Mouse (Mus musculus): Measurements from ENCODE around the gene Psmb5. TPM values are rescaled to one million over a fixed set of nuclear protein-coding genes. Genes with fewer than 3 reads are reported as not detected.

The Psmb5 gene
- polyA plus RNA-seq, 1 experiment: 147 TPM

GRCm38 (mm10) chr14:54594631-54595414 lies 23.0 kb downstream of the Psmb5 start:
- Histone ChIP-seq H3K4me3 (ENCODE audit: insufficient read depth, low read length) (no peak overlapping the region), H3K27ac (ENCODE audit: insufficient read depth, low read length) (no peak overlapping the region), H3K4me1 (ENCODE audit: control insufficient read depth, insufficient read depth, low read length) (no peaks in the 10 kb centered on the region)
- no peak for TF ChIP-seq POLR2A (IDR thresholded peaks at IDR 0.05; ENCODE audit: low read depth, low read length)
- TF ChIP-seq CTCF (IDR thresholded peaks at IDR 0.05; ENCODE audit: borderline replicate concordance, insufficient read depth, low read length): no peak

GRCm38 (mm10) chr14:54594055-54594454 lies 23.8 kb downstream of the Psmb5 start:
- Histone ChIP-seq H3K4me3 (ENCODE audit: insufficient read depth, low read length) (no peak overlapping the region), H3K27ac (ENCODE audit: insufficient read depth, low read length) (no peak overlapping the region), H3K4me1 (ENCODE audit: control insufficient read depth, insufficient read depth, low read length) (peaks cover under 1% of the 10 kb centered on the region; the same call in 1 of the 2 replicates)
- TF ChIP-seq CTCF (IDR thresholded peaks at IDR 0.05; ENCODE audit: borderline replicate concordance, insufficient read depth, low read length) (no peak), POLR2A (IDR thresholded peaks at IDR 0.05; ENCODE audit: low read depth, low read length) (no peak)

GRCm38 (mm10) chr14:54592319-54592934 lies 25.4 kb downstream of the Psmb5 start:
- TF ChIP-seq POLR2A (IDR thresholded peaks at IDR 0.05; ENCODE audit: low read depth, low read length) (no peak), CTCF (IDR thresholded peaks at IDR 0.05; ENCODE audit: borderline replicate concordance, insufficient read depth, low read length) (no peak)
- H3K4me3 ChIP-seq (ENCODE audit: insufficient read depth, low read length): no peak overlapping the region
- H3K27ac ChIP-seq (ENCODE audit: insufficient read depth, low read length): no peak overlapping the region
- H3K4me1 ChIP-seq (ENCODE audit: control insufficient read depth, insufficient read depth, low read length): peaks cover 2% of the 10 kb centered on the region; the same call in 1 of the 2 replicates

GRCm38 (mm10) chr14:54591056-54591455 lies 26.8 kb downstream of the Psmb5 start:
- no peak for TF ChIP-seq CTCF (IDR thresholded peaks at IDR 0.05; ENCODE audit: borderline replicate concordance, insufficient read depth, low read length)
- no peak for TF ChIP-seq POLR2A (IDR thresholded peaks at IDR 0.05; ENCODE audit: low read depth, low read length)
- Histone ChIP-seq H3K27ac (ENCODE audit: insufficient read depth, low read length) (no peak overlapping the region), H3K4me1 (ENCODE audit: control insufficient read depth, insufficient read depth, low read length) (peaks cover 2% of the 10 kb centered on the region; the same call in 1 of the 2 replicates), H3K4me3 (ENCODE audit: insufficient read depth, low read length) (no peak overlapping the region)

GRCm38 (mm10) chr14:54583681-54584338 lies 34.0 kb downstream of the Psmb5 start:
- H3K27ac ChIP-seq (ENCODE audit: insufficient read depth, low read length): no peak overlapping the region
- peak; percentile 47; the same call in 1 of the 2 replicates for TF ChIP-seq CTCF (IDR thresholded peaks at IDR 0.05; ENCODE audit: borderline replicate concordance, insufficient read depth, low read length)
- TF ChIP-seq POLR2A (IDR thresholded peaks at IDR 0.05; ENCODE audit: low read depth, low read length): no peak
- H3K4me3 ChIP-seq (ENCODE audit: insufficient read depth, low read length): no peak overlapping the region
- no peaks in the 10 kb centered on the region for H3K4me1 ChIP-seq (ENCODE audit: control insufficient read depth, insufficient read depth, low read length)

- no peak overlapping the region for H3K4me3 ChIP-seq (ENCODE audit: insufficient read depth, low read length)
- TF ChIP-seq CTCF (IDR thresholded peaks at IDR 0.05; ENCODE audit: borderline replicate concordance, insufficient read depth, low read length) (no peak), POLR2A (IDR thresholded peaks at IDR 0.05; ENCODE audit: low read depth, low read length) (no peak)
- H3K4me1 ChIP-seq (ENCODE audit: control insufficient read depth, insufficient read depth, low read length): no peaks in the 10 kb centered on the region
- no peak overlapping the region for H3K27ac ChIP-seq (ENCODE audit: insufficient read depth, low read length)
These were observed 35.3 kb downstream of the Psmb5 start for GRCm38 (mm10) chr14:54582536-54582935.

GRCm38 (mm10) chr14:54579638-54580037 lies 38.2 kb downstream of the Psmb5 start:
- Histone ChIP-seq H3K4me1 (ENCODE audit: control insufficient read depth, insufficient read depth, low read length) (no peaks in the 10 kb centered on the region), H3K4me3 (ENCODE audit: insufficient read depth, low read length) (no peak overlapping the region), H3K27ac (ENCODE audit: insufficient read depth, low read length) (no peak overlapping the region)
- TF ChIP-seq CTCF (IDR thresholded peaks at IDR 0.05; ENCODE audit: borderline replicate concordance, insufficient read depth, low read length): no peak
- TF ChIP-seq POLR2A (IDR thresholded peaks at IDR 0.05; ENCODE audit: low read depth, low read length): no peak

- no peaks in the 10 kb centered on the region for H3K4me1 ChIP-seq (ENCODE audit: control insufficient read depth, insufficient read depth, low read length)
- H3K27ac ChIP-seq (ENCODE audit: insufficient read depth, low read length): peak overlapping the region; percentile 89
- TF ChIP-seq CTCF (IDR thresholded peaks at IDR 0.05; ENCODE audit: borderline replicate concordance, insufficient read depth, low read length): no peak
- TF ChIP-seq POLR2A (IDR thresholded peaks at IDR 0.05; ENCODE audit: low read depth, low read length): peak; percentile 4; the same call in 1 of the 2 replicates
- peak overlapping the region; percentile 87 for H3K4me3 ChIP-seq (ENCODE audit: insufficient read depth, low read length)
These were observed 39.8 kb downstream of the Psmb5 start for GRCm38 (mm10) chr14:54578063-54578462.

GRCm38 (mm10) chr14:54577089-54577982 lies 40.5 kb downstream of the Psmb5 start, which contains the start of gene Ajuba:
Gene Ajuba (minus strand): TSS chr14:54577558.
- Histone ChIP-seq H3K4me1 (ENCODE audit: control insufficient read depth, insufficient read depth, low read length) (0 out of 2 replicates have a peak, but pooled peaks cover 3% of the 10 kb centered on the region), H3K4me3 (ENCODE audit: insufficient read depth, low read length) (peak within 1 kb of the TSS; percentile 87), H3K27ac (ENCODE audit: insufficient read depth, low read length) (peak within 1 kb of the TSS; percentile 89)
- TF ChIP-seq CTCF (IDR thresholded peaks at IDR 0.05; ENCODE audit: borderline replicate concordance, insufficient read depth, low read length) (no peak), POLR2A (IDR thresholded peaks at IDR 0.05; ENCODE audit: low read depth, low read length) (peak; percentile 88)

Data from embryonic fibroblast, embryonic 13.5 days (primary cell).